Mouse (Mus musculus) adrenal gland, adult 2 months (tissue): ENCODE results near the gene Cldn22. TPM values are rescaled to one million over a fixed set of nuclear protein-coding genes. Genes with fewer than 3 reads are reported as not detected.
"Not testable (repeated sequence)": the region's sequence is repeated elsewhere in the genome, so short reads cannot be mapped to it uniquely, and the experiment has no call there.

Experiments
- DNase-seq: peaks from one replicate; pipeline ENCODE4 v3.0.0; 2021
- long read RNA-seq: library from polyadenylated mRNA; stranded (forward); transcript quantifications from one replicate; pipeline ENCODE4 v2.0.0, GENCODE M21; 2021
- polyA plus RNA-seq: library from polyadenylated mRNA; depleted of rRNA; stranded (reverse); fragments of >200 nt; gene quantifications from 2 replicates; pipeline ENCODE4 v1.2.3, GENCODE M21; 2012; rRNA removed
- total RNA-seq, 2 experiments: library from RNA; stranded (reverse); gene quantifications; 2 replicates each; pipeline ENCODE4 v1.2.3; 2021

Gene Cldn22
- total RNA-seq, result 1 to 10 TPM; 1.8 to 3.6 TPM
- 2.9 and 6.2 TPM in 2 replicates for polyA plus RNA-seq
- long read RNA-seq, partial matches to known transcripts, result 0 of 1 reads
- long read RNA-seq, other reads (novel, unspliced or antisense), result 0 of 1 reads

- no peak for DNase-seq
Measured at GRCm38 (mm10) chr8:47824182-47824581, at the start of gene Cldn22. Cldn22 (plus strand) TSS chr8:47824482.

- DNase-seq, result no peak
Measured at GRCm38 (mm10) chr8:47777415-47777814, 46.9 kb upstream of the Cldn22 start.

- DNase-seq, result no peak
Measured at GRCm38 (mm10) chr8:47779589-47779988, 44.7 kb upstream of the Cldn22 start.

GRCm38 (mm10) chr8:47781881-47782280 lies 42.4 kb upstream of the Cldn22 start:
- no peak for DNase-seq

- no peak for DNase-seq
Measured at GRCm38 (mm10) chr8:47783544-47783943, 40.7 kb upstream of the Cldn22 start.

- DNase-seq, result no peak
Measured at GRCm38 (mm10) chr8:47783944-47784343, 40.3 kb upstream of the Cldn22 start.

GRCm38 (mm10) chr8:47784436-47784835 lies 39.8 kb upstream of the Cldn22 start:
- no peak for DNase-seq

GRCm38 (mm10) chr8:47786323-47786722 lies 38.0 kb upstream of the Cldn22 start:
- DNase-seq, result peak; percentile 22

- peak; percentile 84 for DNase-seq
Measured at GRCm38 (mm10) chr8:47787705-47788104, 36.6 kb upstream of the Cldn22 start.

GRCm38 (mm10) chr8:47791986-47792385 lies 32.3 kb upstream of the Cldn22 start:
- no peak for DNase-seq

- no peak for DNase-seq
Measured at GRCm38 (mm10) chr8:47799438-47799837, 24.8 kb upstream of the Cldn22 start.

GRCm38 (mm10) chr8:47802349-47802748 lies 21.9 kb upstream of the Cldn22 start:
- DNase-seq, result no peak

- DNase-seq, result no peak
Measured at GRCm38 (mm10) chr8:47804262-47804661, 20.0 kb upstream of the Cldn22 start.

GRCm38 (mm10) chr8:47809970-47810665 lies 14.2 kb upstream of the Cldn22 start:
- DNase-seq, result no peak

- DNase-seq, result no peak
Measured at GRCm38 (mm10) chr8:47810666-47811015, 13.6 kb upstream of the Cldn22 start.

- DNase-seq, result no peak
Measured at GRCm38 (mm10) chr8:47811221-47811620, 13.1 kb upstream of the Cldn22 start.

GRCm38 (mm10) chr8:47819034-47819433 lies 5.2 kb upstream of the Cldn22 start:
- no peak for DNase-seq

- no peak for DNase-seq
Measured at GRCm38 (mm10) chr8:47820914-47821772, 3.1 kb upstream of the Cldn22 start.

GRCm38 (mm10) chr8:47821843-47822242 lies 2.4 kb upstream of the Cldn22 start, which contains the start of gene Cldn24:
Cldn24 (plus strand) TSS chr8:47822143.
- DNase-seq, result no peak

- not testable (repeated sequence) for DNase-seq
Measured at GRCm38 (mm10) chr8:47822541-47822940, 1.7 kb upstream of the Cldn22 start.

GRCm38 (mm10) chr8:47823777-47824176 lies 505 bp upstream of the Cldn22 start:
- no peak for DNase-seq

- no peak for DNase-seq
Measured at GRCm38 (mm10) chr8:47825596-47825995, 1.3 kb downstream of the Cldn22 start.

- DNase-seq, result no peak
Measured at GRCm38 (mm10) chr8:47826911-47827310, 2.6 kb downstream of the Cldn22 start.
